Comparison of ENCODE assay signal across 29 mouse cellular contexts in the genomic region with DNA sequence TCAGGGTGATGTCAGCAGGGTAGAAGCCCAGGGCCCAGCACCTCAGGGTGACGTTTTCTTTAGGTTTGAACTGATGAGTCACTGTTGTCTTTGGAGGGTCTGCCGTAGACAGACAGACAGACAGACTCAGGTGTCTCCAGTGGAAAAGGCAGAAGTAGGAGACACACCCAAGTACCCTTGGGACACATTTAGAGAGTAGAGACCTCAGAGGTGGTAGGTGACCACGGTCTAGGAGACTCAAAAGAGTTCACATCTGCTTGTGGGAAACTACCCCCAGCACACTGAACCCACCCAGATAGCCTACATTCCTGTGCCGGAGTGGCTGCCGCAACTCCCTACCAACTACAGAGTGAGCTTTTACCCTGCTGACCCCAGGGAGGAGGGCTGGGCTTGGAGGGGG. TPM values are rescaled to one million over a fixed set of nuclear protein-coding genes. Genes with fewer than 3 reads are reported as not detected.
A peak's percentile ranks its signal among the peaks of the same experiment; 100 is the strongest.
DNase-seq lines count a peak whose midpoint lies in the region; ATAC-seq and TF ChIP-seq lines count a peak whose summit lies in the region.
"Had no signal": no experiment of that assay in that cellular context is flagged by ENCODE, and none has a peak within 500 bp of the region (broad histone marks: within the 10 kb centered on the region; RNA-seq: fewer than 3 reads in every experiment).

No protein-coding gene starts in this region.

- no peak for TF ChIP-seq RAD21 in CH12.LX (IDR thresholded peaks at IDR 0.05; ENCODE audit: low read depth, low read length)
- TF ChIP-seq RAD21 in MEL (IDR thresholded peaks at IDR 0.05; ENCODE audit: low read depth, low read length) = no peak

- H3K79me2 ChIP-seq in CH12.LX (replicated peaks; ENCODE audit: control insufficient read depth, extremely low read depth, insufficient read depth, poor library complexity, severe bottlenecking) = peaks cover 32% of the 10 kb centered on the region
- peaks cover 53% of the 10 kb centered on the region for H3K79me2 ChIP-seq in MEL (ENCODE audit: control insufficient read depth, insufficient read depth, low read length, poor library complexity)

- TF ChIP-seq POLR2A in CH12.LX (IDR thresholded peaks at IDR 0.05; ENCODE audit: low read depth, low read length) (no peak), MEL (IDR thresholded peaks at IDR 0.05; ENCODE audit: control insufficient read depth in 1 of 2, insufficient read depth in 1 of 2, low read depth in 1 of 2, low read length in 2 of 2, poor library complexity in 1 of 2) (no peak)

- H3K36me3 ChIP-seq in liver, embryonic 12.5 days = peaks cover 38% of the 10 kb centered on the region
- peaks cover 38% of the 10 kb centered on the region for H3K36me3 ChIP-seq in megakaryocyte, embryonic 14.5 days (replicated peaks; ENCODE audit: low read length)
- H3K36me3 ChIP-seq in CH12.LX (replicated peaks in 1 of 2; ENCODE audit: control insufficient read depth in 1 of 2, insufficient read depth in 1 of 2, low read length in 1 of 2) = peaks cover 0 to 21% of the 10 kb centered on the region in 2 experiments
- H3K36me3 ChIP-seq in MEL (ENCODE audit: control insufficient read depth in 1 of 2, insufficient read depth in 2 of 2, low read length in 2 of 2) = peaks cover 15 to 31% of the 10 kb centered on the region in 2 experiments

- no peak overlapping the region for H3K9ac ChIP-seq in liver, embryonic 12.5 days
- H3K9ac ChIP-seq in CH12.LX (ENCODE audit: insufficient read depth, low read depth) (no peak overlapping the region), MEL (ENCODE audit: control insufficient read depth, low read depth, low read length, poor library complexity, severe bottlenecking) (no peak overlapping the region)
- H3K9ac ChIP-seq: embryonic facial prominence, embryonic 12.5 days; forebrain, embryonic 13.5 days; forebrain, embryonic 15.5 days; forebrain, postnatal 0 days had no signal

- peaks cover 39% of the 10 kb centered on the region for H3K4me1 ChIP-seq in liver, embryonic 12.5 days
- H3K4me1 ChIP-seq in megakaryocyte, embryonic 14.5 days = peaks cover 41% of the 10 kb centered on the region
- H3K4me1 ChIP-seq in CH12.LX (ENCODE audit: control insufficient read depth in 1 of 2, insufficient read depth in 2 of 2) = peaks cover 20 to 45% of the 10 kb centered on the region in 2 experiments
- peaks cover 3 to 30% of the 10 kb centered on the region in 2 experiments for H3K4me1 ChIP-seq in MEL (ENCODE audit: control insufficient read depth in 1 of 2, insufficient read depth in 2 of 2, low read length in 2 of 2)
- H3K4me1 ChIP-seq: embryonic facial prominence, embryonic 12.5 days; forebrain, embryonic 13.5 days; forebrain, embryonic 15.5 days had no signal

- no peaks in the 10 kb centered on the region for H3K9me3 ChIP-seq in liver, embryonic 12.5 days (replicated peaks)
- no peaks in the 10 kb centered on the region for H3K9me3 ChIP-seq in megakaryocyte, embryonic 14.5 days
- H3K9me3 ChIP-seq in CH12.LX (replicated peaks; ENCODE audit: low read length) (no peaks in the 10 kb centered on the region), MEL (replicated peaks; ENCODE audit: insufficient read depth, low read length) (no peaks in the 10 kb centered on the region)
- H3K9me3 ChIP-seq: embryonic facial prominence, embryonic 10.5 days; embryonic facial prominence, embryonic 12.5 days; forebrain, embryonic 13.5 days; forebrain, embryonic 15.5 days; G1E had no signal

- TF ChIP-seq EP300 in CH12.LX (IDR thresholded peaks at IDR 0.05; ENCODE audit: low read length) (peak; percentile 64), MEL (IDR thresholded peaks at IDR 0.05; ENCODE audit: low read depth in 1 of 2, low read length in 2 of 2) (no peak)

- in situ Hi-C loops in CH12.LX (cut with MboI; ENCODE audit: low pct_ligation_motif_present, low pct_unique_long_range_greater_than_20kb, low sequenced_read_pairs) = no loop called here

- no peak for DNase-seq in liver
- DNase-seq in CH12.LX (ENCODE audit: extremely low read depth) = peak; percentile 85
- peak; percentile 12 for DNase-seq in MEL (ENCODE audit: low read depth, low spot score)
- no peak for DNase-seq in urinary bladder, postnatal 14 days (ENCODE audit: low spot score)
- no peak for DNase-seq in heart, adult 8-10 months (ENCODE audit: low spot score)
- DNase-seq: adrenal gland, adult 8-10 months; adrenal gland, postnatal 14 days; adrenal gland, postnatal 36 days; cerebellum, adult 11-12 months; cerebellum, adult 2 months; cerebellum, adult 9-10 months; cerebellum, postnatal 10 days; cerebellum, postnatal 25 days; forebrain, postnatal 0 days had no signal

- dilution Hi-C loops in CH12.LX (cut with MboI; ENCODE audit: extremely low pct_ligation_motif_present, extremely low pct_unique_long_range_greater_than_20kb, low sequenced_read_pairs) = no loop called here

- TF ChIP-seq CTCF in CH12.LX (conservative IDR thresholded peaks at IDR 0.05 in 1 of 2, IDR thresholded peaks at IDR 0.05 in 1 of 2; ENCODE audit: low read depth in 2 of 2, low read length in 2 of 2) (no peak), MEL (IDR thresholded peaks at IDR 0.05 in 2 of 3, conservative IDR thresholded peaks at IDR 0.05 in 1 of 3; ENCODE audit: control insufficient read depth in 1 of 3, insufficient read depth in 1 of 3, low read depth in 2 of 3, low read length in 3 of 3, poor library complexity in 1 of 3, severe bottlenecking in 1 of 3) (no peak)

- no peaks in the 10 kb centered on the region for H3K27me3 ChIP-seq in liver, embryonic 12.5 days (replicated peaks)
- H3K27me3 ChIP-seq in megakaryocyte, embryonic 14.5 days (replicated peaks) = no peaks in the 10 kb centered on the region
- H3K27me3 ChIP-seq in CH12.LX (replicated peaks) (no peaks in the 10 kb centered on the region), MEL (ENCODE audit: control insufficient read depth in 1 of 2, insufficient read depth in 2 of 2, low read length in 2 of 2) (no peaks in the 10 kb centered on the region)
- H3K27me3 ChIP-seq: embryonic facial prominence, embryonic 12.5 days; forebrain, embryonic 13.5 days; forebrain, embryonic 15.5 days; Patski had no signal

- WGBS in liver, embryonic 12.5 days (ENCODE audit: insufficient replicate concordance) = 85% methylated on average over 5 of the region's 5 CpGs

- 0 out of 2 replicates have a peak, but pooled peaks have one; percentile 2 for ATAC-seq in liver, embryonic 12.5 days
- ATAC-seq in megakaryocyte, adult 5-6 weeks (ENCODE audit: poor library complexity, severe bottlenecking) = no peak
- ATAC-seq: activated CD4-positive, CD25-positive, alpha-beta regulatory T cell, adult 4 months; forebrain, embryonic 13.5 days; forebrain, embryonic 15.5 days; forebrain, postnatal 0 days; Patski had no signal

- no peak overlapping the region for H3K4me2 ChIP-seq in liver, embryonic 12.5 days
- H3K4me2 ChIP-seq in CH12.LX (ENCODE audit: insufficient read depth, low read depth, poor library complexity, severe bottlenecking) = peak overlapping the region; percentile 8; the same call in 1 of the 2 replicates
- H3K4me2 ChIP-seq: embryonic facial prominence, embryonic 12.5 days; forebrain, embryonic 13.5 days; forebrain, embryonic 15.5 days had no signal

- no peak overlapping the region for H3K4me3 ChIP-seq in liver, embryonic 12.5 days
- peak overlapping the region; percentile 72 for H3K4me3 ChIP-seq in megakaryocyte, embryonic 14.5 days (replicated peaks)
- no peak overlapping the region for H3K4me3 ChIP-seq in CH12.LX (replicated peaks in 1 of 3; ENCODE audit: low read depth in 2 of 3, low read length in 2 of 3, poor library complexity in 1 of 3)
- no peak overlapping the region for H3K4me3 ChIP-seq in MEL (ENCODE audit: control insufficient read depth in 1 of 2, insufficient read depth in 1 of 2, low read depth in 2 of 2, low read length in 2 of 2)
- H3K4me3 ChIP-seq: embryonic facial prominence, embryonic 10.5 days; embryonic facial prominence, embryonic 12.5 days; forebrain, embryonic 13.5 days; forebrain, embryonic 15.5 days had no signal

- H3K27ac ChIP-seq in liver, embryonic 12.5 days = no peak overlapping the region
- H3K27ac ChIP-seq in CH12.LX (ENCODE audit: insufficient read depth, low read depth) = peak overlapping the region; percentile 81
- no peak overlapping the region for H3K27ac ChIP-seq in MEL (ENCODE audit: control insufficient read depth, low read depth, low read length)
- H3K27ac ChIP-seq: embryonic facial prominence, embryonic 10.5 days; embryonic facial prominence, embryonic 12.5 days; forebrain, embryonic 13.5 days; forebrain, embryonic 15.5 days had no signal

RNA-seq across cellular contexts. Expression of a gene that starts 5.4 kb away (rescaled TPM):
- polyA plus RNA-seq in liver, embryonic 12.5 days (2016; fragmentation: Nextera tagmentation; extraction: Ambion mirVana) = 4.6 and 5.7 TPM in 2 replicates
- 3.9 TPM in 1 of 2 replicates, not detected in the other for polyA plus RNA-seq in megakaryocyte, embryonic 14.5 days (2012; ENCODE audit: insufficient read depth, low replicate concordance)
- 19.5 and 20.8 TPM in 2 replicates for total RNA-seq in megakaryocyte, adult 5-6 weeks (2015)
- total RNA-seq in megakaryocyte, adult 5-6 weeks (2017) = 85.4 and 88.2 TPM in 2 replicates
- total RNA-seq in CH12.LX (2012; rRNA removed) (9.8 and 16.1 TPM in 2 replicates), CH12.LX (2014; rRNA removed) (6.6 and 7.6 TPM in 2 replicates), MEL (2012; rRNA removed) (25.4 and 25.9 TPM in 2 replicates)
- polyA plus RNA-seq in CH12.LX (2012; ENCODE audit: insufficient read length, low read depth) (8.9 and 9.3 TPM in 2 replicates), MEL (2012; ENCODE audit: insufficient read depth in 1 of 2, insufficient read length in 2 of 2, low read depth in 1 of 2, low replicate concordance in 2 of 2, missing spikeins in 1 of 2) (10 to 100 TPM in 1 of 2 experiments, not detected in 1; 14.1 TPM)
- 1 to 10 TPM; 6.1 to 7.4 (median 7.1) TPM for total RNA-seq in heart, adult 8-10 months (2022)

RNA-seq across cellular contexts. Expression of a gene that starts 17.7 kb away (rescaled TPM):
- polyA plus RNA-seq in liver, embryonic 12.5 days (2016; fragmentation: Nextera tagmentation; extraction: Ambion mirVana) = 19.5 and 20.5 TPM in 2 replicates
- 13.8 and 44.0 TPM in 2 replicates for polyA plus RNA-seq in megakaryocyte, embryonic 14.5 days (2012; ENCODE audit: insufficient read depth, low replicate concordance)
- 211 and 216 TPM in 2 replicates for total RNA-seq in megakaryocyte, adult 5-6 weeks (2015)
- total RNA-seq in megakaryocyte, adult 5-6 weeks (2017) = 185 and 224 TPM in 2 replicates
- total RNA-seq in CH12.LX (2012; rRNA removed) = 21.8 and 23.0 TPM in 2 replicates
- total RNA-seq in CH12.LX (2014; rRNA removed) = 35.6 and 38.8 TPM in 2 replicates
- 42.1 and 75.0 TPM in 2 replicates for polyA plus RNA-seq in CH12.LX (2012; ENCODE audit: insufficient read length, low read depth)
- total RNA-seq in MEL (2012; rRNA removed) = 18.3 and 20.3 TPM in 2 replicates
- polyA plus RNA-seq in MEL (2012; ENCODE audit: insufficient read depth in 1 of 2, insufficient read length in 2 of 2, low read depth in 1 of 2, low replicate concordance in 2 of 2, missing spikeins in 1 of 2) = 10 to 100 TPM in 1 of 2 experiments, not detected in 1; 12.2 TPM
- 10 to 100 TPM; 26.8 to 28.5 (median 27.9) TPM for total RNA-seq in heart, adult 8-10 months (2022)

RNA-seq across cellular contexts. Expression of a gene that starts 27.6 kb away (rescaled TPM):
- 7.5 and 8.4 TPM in 2 replicates for polyA plus RNA-seq in liver, embryonic 12.5 days (2016; fragmentation: Nextera tagmentation; extraction: Ambion mirVana)
- 6.2 TPM in 1 of 2 replicates, not detected in the other for polyA plus RNA-seq in megakaryocyte, embryonic 14.5 days (2012; ENCODE audit: insufficient read depth, low replicate concordance)
- total RNA-seq in megakaryocyte, adult 5-6 weeks (2015) = 43.2 and 44.4 TPM in 2 replicates
- 51.9 and 56.1 TPM in 2 replicates for total RNA-seq in megakaryocyte, adult 5-6 weeks (2017)
- total RNA-seq in CH12.LX (2012; rRNA removed) = 9.6 and 10.6 TPM in 2 replicates
- 14.9 and 16.4 TPM in 2 replicates for total RNA-seq in CH12.LX (2014; rRNA removed)
- polyA plus RNA-seq in CH12.LX (2012; ENCODE audit: insufficient read length, low read depth) = 19.8 and 26.1 TPM in 2 replicates
- 22.5 and 27.0 TPM in 2 replicates for total RNA-seq in MEL (2012; rRNA removed)
- 10 to 100 TPM in 1 of 2 experiments, not detected in 1; 45.5 TPM for polyA plus RNA-seq in MEL (2012; ENCODE audit: insufficient read depth in 1 of 2, insufficient read length in 2 of 2, low read depth in 1 of 2, low replicate concordance in 2 of 2, missing spikeins in 1 of 2)
- 10 to 100 TPM; 10.4 to 14.0 (median 13.0) TPM for total RNA-seq in heart, adult 8-10 months (2022)

RNA-seq across cellular contexts. Expression of a gene that starts 27.8 kb away (rescaled TPM):
- polyA plus RNA-seq in liver, embryonic 12.5 days (2016; fragmentation: Nextera tagmentation; extraction: Ambion mirVana) = not detected in 2 replicates
- 0.25 TPM in 1 of 2 replicates, not detected in the other for polyA plus RNA-seq in megakaryocyte, embryonic 14.5 days (2012; ENCODE audit: insufficient read depth, low replicate concordance)
- not detected in 2 replicates for total RNA-seq in megakaryocyte, adult 5-6 weeks (2015)
- total RNA-seq in megakaryocyte, adult 5-6 weeks (2017) = not detected in 2 replicates
- total RNA-seq in CH12.LX (2012; rRNA removed) (0.80 and 1.1 TPM in 2 replicates), CH12.LX (2014; rRNA removed) (0.42 TPM in 1 of 2 replicates, not detected in the other), MEL (2012; rRNA removed) (not detected in 2 replicates)
- polyA plus RNA-seq in CH12.LX (2012; ENCODE audit: insufficient read length, low read depth) (1.7 and 2.1 TPM in 2 replicates), MEL (2012; ENCODE audit: insufficient read depth in 1 of 2, insufficient read length in 2 of 2, low read depth in 1 of 2, low replicate concordance in 2 of 2, missing spikeins in 1 of 2) (under 1 TPM in 1 of 2 experiments, not detected in 1; 0.11 TPM)
- total RNA-seq in heart, adult 8-10 months (2022) = not detected
- total RNA-seq: adrenal gland, adult 18-20 months; adrenal gland, postnatal 14 days; adrenal gland, postnatal 36 days; forebrain, postnatal 0 days; G1E had no signal
- polyA plus RNA-seq: C2C12; cerebellum, adult 2 months; cortical plate, adult 2 months; embryonic facial prominence, embryonic 10.5 days; embryonic facial prominence, embryonic 12.5 days; embryonic facial prominence, embryonic 14.5 days; forebrain, embryonic 11.5 days; forebrain, embryonic 13.5 days; forebrain, embryonic 15.5 days; forebrain, postnatal 0 days; G1E; Patski had no signal

RNA-seq across cellular contexts. Expression of a gene that starts 34.9 kb away (rescaled TPM):
- polyA plus RNA-seq in liver, embryonic 12.5 days (2016; fragmentation: Nextera tagmentation; extraction: Ambion mirVana) = 12.6 and 13.7 TPM in 2 replicates
- polyA plus RNA-seq in megakaryocyte, embryonic 14.5 days (2012; ENCODE audit: insufficient read depth, low replicate concordance) = 11.4 and 13.7 TPM in 2 replicates
- total RNA-seq in megakaryocyte, adult 5-6 weeks (2015) = 7.5 and 8.9 TPM in 2 replicates
- 2.8 and 8.5 TPM in 2 replicates for total RNA-seq in megakaryocyte, adult 5-6 weeks (2017)
- total RNA-seq in CH12.LX (2012; rRNA removed) = 5.5 and 8.3 TPM in 2 replicates
- total RNA-seq in CH12.LX (2014; rRNA removed) = 2.3 and 4.0 TPM in 2 replicates
- 30.6 and 32.0 TPM in 2 replicates for polyA plus RNA-seq in CH12.LX (2012; ENCODE audit: insufficient read length, low read depth)
- 12.2 and 13.8 TPM in 2 replicates for total RNA-seq in MEL (2012; rRNA removed)
- polyA plus RNA-seq in MEL (2012; ENCODE audit: insufficient read depth in 1 of 2, insufficient read length in 2 of 2, low read depth in 1 of 2, low replicate concordance in 2 of 2, missing spikeins in 1 of 2) = 10 to 100 TPM in 1 of 2 experiments, not detected in 1; 48.1 TPM
- 1 to 10 TPM; 2.0 to 4.0 (median 2.9) TPM for total RNA-seq in heart, adult 8-10 months (2022)

Comparison
In these comparisons a context has a peak if more than half of its experiments do, and no peak if none do; other contexts are left out.
1. DNase-seq: peak in CH12.LX (single experiment) and MEL (single experiment); none in liver (single experiment), urinary bladder, postnatal 14 days (single experiment) and heart, adult 8-10 months (single experiment).